ENCODE assay signal across 21 mouse cellular contexts in the genomic region with DNA sequence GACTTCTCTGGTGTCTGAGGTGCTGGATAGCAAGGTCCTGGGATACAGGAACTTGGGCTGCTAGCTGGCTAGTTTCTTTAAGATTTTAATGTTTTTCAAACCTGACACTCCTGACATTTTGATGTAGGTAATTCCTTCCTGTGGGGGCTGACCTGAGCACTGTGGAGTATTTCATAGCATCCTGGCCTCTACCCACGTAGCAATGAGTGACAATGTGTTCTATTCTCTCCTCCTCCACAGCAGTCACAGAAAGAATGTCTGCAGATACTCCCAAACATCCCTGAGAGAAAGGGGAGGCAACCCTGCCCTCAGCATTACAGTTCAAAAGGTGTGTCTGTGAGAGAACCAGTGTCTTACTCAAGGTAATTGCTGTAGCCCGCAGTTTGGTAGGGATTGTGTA.
"Had no signal": no experiment of that assay in that cellular context is flagged by ENCODE, and none has a peak within 500 bp of the region (broad histone marks: within the 10 kb centered on the region; RNA-seq: fewer than 3 reads in every experiment).

No protein-coding gene starts in this region.

- H3K4me3 ChIP-seq: heart, embryonic 10.5 days; heart, embryonic 12.5 days; hindbrain, embryonic 10.5 days; hindbrain, embryonic 12.5 days; intestine, embryonic 15.5 days; limb, embryonic 13.5 days; limb, embryonic 15.5 days had no signal

- H3K27ac ChIP-seq: heart, embryonic 10.5 days; hindbrain, embryonic 10.5 days; hindbrain, embryonic 12.5 days; hindbrain, embryonic 14.5 days; intestine, embryonic 15.5 days; limb, embryonic 13.5 days; limb, embryonic 15.5 days; liver, embryonic 14.5 days had no signal

- DNase-seq: gastrocnemius, postnatal 10 days; gastrocnemius, postnatal 25 days; heart, adult 18-20 months; heart, postnatal 10 days; heart, postnatal 4 days; kidney, adult 18-20 months; kidney, adult 8-10 months; kidney, postnatal 10 days; kidney, postnatal 25 days; kidney, postnatal 4 days; layer of hippocampus, adult 9-11 months; left cerebral cortex, postnatal 4 days had no signal
